ENCODE assay signal across 8 mouse cellular contexts in genomic region chr2:13575287-13575801, GRCm38 (mm10). TPM values are rescaled to one million over a fixed set of nuclear protein-coding genes. Genes with fewer than 3 reads are reported as not detected.
DNase-seq lines count a peak whose midpoint lies in the region; ATAC-seq and TF ChIP-seq lines count a peak whose summit lies in the region.

No protein-coding gene starts in this region.

- H3K27me3 ChIP-seq in intestine, postnatal 0 days (replicated peaks; ENCODE audit: control insufficient read depth, insufficient read depth, low read length) = peaks cover 16% of the 10 kb centered on the region; the same call in 1 of the 2 replicates

- WGBS in intestine, postnatal 0 days = under 1% methylated on average over 13 of the region's 13 CpGs

- H3K36me3 ChIP-seq in intestine, postnatal 0 days (ENCODE audit: control insufficient read depth, insufficient read depth) = peaks cover 12% of the 10 kb centered on the region; the same call in 1 of the 2 replicates

- no peaks in the 10 kb centered on the region for H3K9me3 ChIP-seq in intestine, postnatal 0 days (ENCODE audit: control insufficient read depth)

- H3K4me3 ChIP-seq in intestine, postnatal 0 days (ENCODE audit: low read depth, low read length) = peak overlapping the region; percentile 58

- peak; percentile 83 for DNase-seq in adipocyte (ENCODE audit: low spot score)
- peak; percentile 90 for DNase-seq in embryo, embryonic 11 days
- DNase-seq in heart, adult 11 months = peak; percentile 98
- DNase-seq in left cerebral cortex, postnatal 36 days (ENCODE audit: low spot score in 2 of 2) = peak; percentile 30 to 62
- peak; percentile 79 for DNase-seq in mesoderm, embryonic 11.5 days (ENCODE audit: low read depth, low spot score)
- DNase-seq in right cerebral cortex, postnatal 36 days (ENCODE audit: low spot score in 2 of 2) = peak; percentile 32 to 56
- peak; percentile 51 to 77 for DNase-seq in urinary bladder, postnatal 4 days (ENCODE audit: low spot score in 2 of 2)

- peak overlapping the region; percentile 72 for H3K4me2 ChIP-seq in intestine, postnatal 0 days (replicated peaks; ENCODE audit: low read depth)

- 0 out of 2 replicates have a peak, but pooled peaks cover 3% of the 10 kb centered on the region for H3K4me1 ChIP-seq in intestine, postnatal 0 days (replicated peaks; ENCODE audit: control insufficient read depth, insufficient read depth, low read length)

- peak; percentile 76 for TF ChIP-seq CTCF in intestine, postnatal 0 days (IDR thresholded peaks at IDR 0.05; ENCODE audit: low read depth)

- intact Hi-C loops in left cerebral cortex, postnatal 36 days (cut with DNase I) = loop anchor here (2.0 to 10.0 kb wide), 3 partner anchors 31 to 283 kb away; partner anchors contain the start of gene Trdmt1

- peak overlapping the region; percentile 87 for H3K27ac ChIP-seq in intestine, postnatal 0 days (ENCODE audit: low read depth, low read length)

- H3K9ac ChIP-seq in intestine, postnatal 0 days (ENCODE audit: low read depth, low read length) = peak overlapping the region; percentile 64; the same call in 1 of the 2 replicates

- ATAC-seq in intestine, postnatal 0 days = no peak

RNA-seq across cellular contexts. Expression of gene Vim, which starts 1.6 kb away (rescaled TPM):
- 272 and 299 TPM in 2 replicates for polyA plus RNA-seq in intestine, postnatal 0 days (2015; fragmentation: Nextera tagmentation; extraction: Ambion mirVana)
- 10 to 100 TPM; 55.9 to 57.9 TPM for total RNA-seq in left cerebral cortex, postnatal 36 days (2021)

RNA-seq across cellular contexts. Expression of gene Trdmt1, which starts 30.9 kb away (rescaled TPM):
- polyA plus RNA-seq in intestine, postnatal 0 days (2015; fragmentation: Nextera tagmentation; extraction: Ambion mirVana) = 6.3 and 6.8 TPM in 2 replicates
- 1 to 10 TPM; 4.6 to 7.9 TPM for total RNA-seq in left cerebral cortex, postnatal 36 days (2021)

Comparison
In these comparisons a context has a peak if more than half of its experiments do, and no peak if none do; other contexts are left out.
1. DNase-seq: peak in every context shown above with its lines; median percentile 98 in heart, adult 11 months; 90 in embryo, embryonic 11 days; 83 in adipocyte; 79 in mesoderm, embryonic 11.5 days; 64 in urinary bladder, postnatal 4 days; 46 in left cerebral cortex, postnatal 36 days; 44 in right cerebral cortex, postnatal 36 days.